ENCODE assay signal across 7 mouse cellular contexts in the genomic region with DNA sequence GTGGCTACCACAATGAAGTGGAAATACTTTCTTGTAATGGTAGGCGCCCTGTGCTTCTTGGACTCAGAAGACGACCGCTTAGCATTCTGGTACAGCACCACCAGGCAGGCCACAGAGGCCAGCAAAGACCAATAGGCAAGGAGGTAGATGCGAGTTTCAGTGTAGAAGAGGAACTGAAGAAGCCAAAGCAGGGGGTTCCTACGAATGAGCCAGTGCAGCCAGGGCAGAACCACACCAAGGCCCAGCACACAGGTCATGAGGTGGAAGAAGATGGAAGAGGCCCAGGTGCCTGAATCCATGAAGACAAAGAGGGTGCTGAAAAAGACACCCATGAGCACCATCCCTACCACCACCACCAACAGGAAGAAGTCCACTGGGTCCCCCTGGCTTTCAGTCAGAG. TPM values are rescaled to one million over a fixed set of nuclear protein-coding genes. Genes with fewer than 3 reads are reported as not detected.
DNase-seq lines count a peak whose midpoint lies in the region; ATAC-seq lines count a peak whose summit lies in the region.

No protein-coding gene starts in this region.

- DNase-seq in lung, postnatal 4 days: no peak
- no peak for DNase-seq in forebrain, embryonic 11.5 days (ENCODE audit: low spot score)
- DNase-seq in ovary, postnatal 36 days (ENCODE audit: low spot score): no peak
- DNase-seq in adrenal gland, adult 18-20 months (ENCODE audit: low spot score in 2 of 2): no peak

- no peak for ATAC-seq in lung, embryonic 15.5 days (ENCODE audit: borderline replicate concordance, extremely low read depth, low FRiP score, low TSS enrichment)
- no peak for ATAC-seq in forebrain, embryonic 11.5 days (replicated peaks; ENCODE audit: low FRiP score)
- no peak for ATAC-seq in limb, embryonic 15.5 days (ENCODE audit: insufficient number of reproducible peaks, low FRiP score, low TSS enrichment, low read depth)
- no peak for ATAC-seq in stomach, embryonic 16.5 days (ENCODE audit: insufficient read depth, low FRiP score)

- no peaks in the 10 kb centered on the region for H3K9me3 ChIP-seq in lung, embryonic 15.5 days
- H3K9me3 ChIP-seq in forebrain, embryonic 11.5 days (ENCODE audit: control insufficient read depth, low read length): no peaks in the 10 kb centered on the region
- no peaks in the 10 kb centered on the region for H3K9me3 ChIP-seq in limb, embryonic 15.5 days
- no peaks in the 10 kb centered on the region for H3K9me3 ChIP-seq in stomach, embryonic 16.5 days (replicated peaks; ENCODE audit: control insufficient read depth, low read length)

- H3K4me3 ChIP-seq in lung, embryonic 15.5 days: peak overlapping the region; percentile 83
- H3K4me3 ChIP-seq in forebrain, embryonic 11.5 days (ENCODE audit: low read depth, low read length): peak overlapping the region; percentile 99
- H3K4me3 ChIP-seq in limb, embryonic 15.5 days: peak overlapping the region; percentile 92
- H3K4me3 ChIP-seq in stomach, embryonic 16.5 days (replicated peaks; ENCODE audit: low read length): peak overlapping the region; percentile 98

- H3K4me2 ChIP-seq in lung, embryonic 15.5 days: peak overlapping the region; percentile 88
- peak overlapping the region; percentile 95 for H3K4me2 ChIP-seq in forebrain, embryonic 11.5 days (ENCODE audit: low read depth, low read length, severe bottlenecking)
- H3K4me2 ChIP-seq in limb, embryonic 15.5 days: peak overlapping the region; percentile 94
- H3K4me2 ChIP-seq in stomach, embryonic 16.5 days (ENCODE audit: low read depth, low read length): peak overlapping the region; percentile 97

- peaks cover 22% of the 10 kb centered on the region for H3K4me1 ChIP-seq in lung, embryonic 15.5 days
- peaks cover 4% of the 10 kb centered on the region; the same call in 1 of the 2 replicates for H3K4me1 ChIP-seq in forebrain, embryonic 11.5 days (replicated peaks; ENCODE audit: control insufficient read depth, insufficient read depth, low read length)
- H3K4me1 ChIP-seq in limb, embryonic 15.5 days: peaks cover 23% of the 10 kb centered on the region
- H3K4me1 ChIP-seq in stomach, embryonic 16.5 days (ENCODE audit: control insufficient read depth, insufficient read depth, low read length): peaks cover 16% of the 10 kb centered on the region

- no peaks in the 10 kb centered on the region for H3K36me3 ChIP-seq in lung, embryonic 15.5 days
- H3K36me3 ChIP-seq in forebrain, embryonic 11.5 days (ENCODE audit: control insufficient read depth, insufficient read depth, low read length): no peaks in the 10 kb centered on the region; the same call in 1 of the 2 replicates
- 0 out of 2 replicates have a peak, but pooled peaks cover under 1% of the 10 kb centered on the region for H3K36me3 ChIP-seq in limb, embryonic 15.5 days
- no peaks in the 10 kb centered on the region for H3K36me3 ChIP-seq in stomach, embryonic 16.5 days (ENCODE audit: control insufficient read depth, insufficient read depth, low read length)

- no peak overlapping the region for H3K27ac ChIP-seq in lung, embryonic 15.5 days
- no peak overlapping the region for H3K27ac ChIP-seq in forebrain, embryonic 11.5 days (ENCODE audit: low read depth, low read length)
- H3K27ac ChIP-seq in limb, embryonic 15.5 days: no peak overlapping the region
- no peak overlapping the region for H3K27ac ChIP-seq in stomach, embryonic 16.5 days (ENCODE audit: low read length)

- H3K9ac ChIP-seq in lung, embryonic 15.5 days: no peak overlapping the region
- H3K9ac ChIP-seq in forebrain, embryonic 11.5 days (ENCODE audit: low read length): peak overlapping the region; percentile 96; the same call in 1 of the 2 replicates
- H3K9ac ChIP-seq in limb, embryonic 15.5 days: no peak overlapping the region
- H3K9ac ChIP-seq in stomach, embryonic 16.5 days (ENCODE audit: low read length): peak overlapping the region; percentile 94

- no peaks in the 10 kb centered on the region for H3K27me3 ChIP-seq in lung, embryonic 15.5 days
- H3K27me3 ChIP-seq in forebrain, embryonic 11.5 days (ENCODE audit: control insufficient read depth, insufficient read depth, low read length): no peaks in the 10 kb centered on the region
- H3K27me3 ChIP-seq in limb, embryonic 15.5 days: no peaks in the 10 kb centered on the region
- no peaks in the 10 kb centered on the region for H3K27me3 ChIP-seq in stomach, embryonic 16.5 days (ENCODE audit: control insufficient read depth, insufficient read depth, low read length)

- 82% methylated on average over 5 of the region's 5 CpGs for WGBS in lung, embryonic 15.5 days
- WGBS in forebrain, embryonic 11.5 days: 87% methylated on average over 5 of the region's 5 CpGs
- WGBS in limb, embryonic 15.5 days: 90% methylated on average over 5 of the region's 5 CpGs
- 92% methylated on average over 5 of the region's 5 CpGs for WGBS in stomach, embryonic 16.5 days

RNA-seq across cellular contexts. Expression of gene Dolk, which starts 1.1 kb away (rescaled TPM):
- 28.8 and 31.9 TPM in 2 replicates for polyA plus RNA-seq in lung, embryonic 15.5 days (2015; fragmentation: Nextera tagmentation; extraction: Ambion mirVana)
- polyA plus RNA-seq in forebrain, embryonic 11.5 days (2014; fragmentation: Nextera tagmentation; extraction: Ambion mirVana): 26.2 and 26.3 TPM in 2 replicates
- polyA plus RNA-seq in limb, embryonic 15.5 days (2015; fragmentation: Nextera tagmentation; extraction: Ambion mirVana): 31.5 and 33.4 TPM in 2 replicates
- 32.4 and 34.0 TPM in 2 replicates for polyA plus RNA-seq in stomach, embryonic 16.5 days (2015; fragmentation: Nextera tagmentation; extraction: Ambion mirVana)
- 10 to 100 TPM; 40.8 to 41.6 TPM for total RNA-seq in adrenal gland, adult 18-20 months (2021)

RNA-seq across cellular contexts. Expression of gene Nup188, which starts 1.2 kb away (rescaled TPM):
- 28.2 and 30.4 TPM in 2 replicates for polyA plus RNA-seq in lung, embryonic 15.5 days (2015; fragmentation: Nextera tagmentation; extraction: Ambion mirVana)
- 65.8 and 67.0 TPM in 2 replicates for polyA plus RNA-seq in forebrain, embryonic 11.5 days (2014; fragmentation: Nextera tagmentation; extraction: Ambion mirVana)
- 28.2 and 32.4 TPM in 2 replicates for polyA plus RNA-seq in limb, embryonic 15.5 days (2015; fragmentation: Nextera tagmentation; extraction: Ambion mirVana)
- 26.0 and 30.5 TPM in 2 replicates for polyA plus RNA-seq in stomach, embryonic 16.5 days (2015; fragmentation: Nextera tagmentation; extraction: Ambion mirVana)
- 10 to 100 TPM; 29.6 to 30.3 TPM for total RNA-seq in adrenal gland, adult 18-20 months (2021)

RNA-seq across cellular contexts. Expression of gene Gm28038, which starts 4.2 kb away (rescaled TPM):
- polyA plus RNA-seq in lung, embryonic 15.5 days (2015; fragmentation: Nextera tagmentation; extraction: Ambion mirVana): not detected in 2 replicates
- polyA plus RNA-seq in forebrain, embryonic 11.5 days (2014; fragmentation: Nextera tagmentation; extraction: Ambion mirVana): not detected in 2 replicates
- polyA plus RNA-seq in limb, embryonic 15.5 days (2015; fragmentation: Nextera tagmentation; extraction: Ambion mirVana): not detected in 2 replicates
- not detected in 2 replicates for polyA plus RNA-seq in stomach, embryonic 16.5 days (2015; fragmentation: Nextera tagmentation; extraction: Ambion mirVana)
- total RNA-seq in adrenal gland, adult 18-20 months (2021): not detected

RNA-seq across cellular contexts. Expression of gene Phyhd1, which starts 19.0 kb away (rescaled TPM):
- polyA plus RNA-seq in lung, embryonic 15.5 days (2015; fragmentation: Nextera tagmentation; extraction: Ambion mirVana): 7.1 and 7.3 TPM in 2 replicates
- 3.8 and 3.9 TPM in 2 replicates for polyA plus RNA-seq in forebrain, embryonic 11.5 days (2014; fragmentation: Nextera tagmentation; extraction: Ambion mirVana)
- 5.9 and 6.8 TPM in 2 replicates for polyA plus RNA-seq in limb, embryonic 15.5 days (2015; fragmentation: Nextera tagmentation; extraction: Ambion mirVana)
- polyA plus RNA-seq in stomach, embryonic 16.5 days (2015; fragmentation: Nextera tagmentation; extraction: Ambion mirVana): 13.3 and 13.5 TPM in 2 replicates
- total RNA-seq in adrenal gland, adult 18-20 months (2021): 10 to 100 TPM; 13.6 to 18.0 TPM

RNA-seq across cellular contexts. Expression of gene Gm28035, which starts 44.6 kb away (rescaled TPM):
- polyA plus RNA-seq in lung, embryonic 15.5 days (2015; fragmentation: Nextera tagmentation; extraction: Ambion mirVana): 0.10 and 0.25 TPM in 2 replicates
- 0.20 and 0.28 TPM in 2 replicates for polyA plus RNA-seq in forebrain, embryonic 11.5 days (2014; fragmentation: Nextera tagmentation; extraction: Ambion mirVana)
- polyA plus RNA-seq in limb, embryonic 15.5 days (2015; fragmentation: Nextera tagmentation; extraction: Ambion mirVana): 0.10 and 0.11 TPM in 2 replicates
- 0.24 and 0.30 TPM in 2 replicates for polyA plus RNA-seq in stomach, embryonic 16.5 days (2015; fragmentation: Nextera tagmentation; extraction: Ambion mirVana)
- 1 to 10 TPM; 1.4 to 2.3 TPM for total RNA-seq in adrenal gland, adult 18-20 months (2021)

Comparison
In these comparisons a context has a peak if more than half of its experiments do, and no peak if none do; other contexts are left out.
1. H3K9ac ChIP-seq: peak in forebrain, embryonic 11.5 days (single experiment) and stomach, embryonic 16.5 days (single experiment); none in lung, embryonic 15.5 days (single experiment) and limb, embryonic 15.5 days (single experiment).
2. Peak in every context shown above with its lines, with median percentiles within 50 percentile points of each other: H3K4me2 ChIP-seq and H3K4me3 ChIP-seq.